Mouse (Mus musculus) B cell, adult 67 days (primary cell): ENCODE data around the gene Pard6a. TPM values are rescaled to one million over a fixed set of nuclear protein-coding genes. Genes with fewer than 3 reads are reported as not detected.

ENCODE experiments used
- total RNA-seq, 2 experiments: library from RNA; stranded (reverse); gene quantifications; 4 replicates each; pipeline ENCODE4 v1.2.4; 2023

The Pard6a gene
- 10 to 100 TPM; 14.9 to 16.3 TPM for total RNA-seq

DNA sequence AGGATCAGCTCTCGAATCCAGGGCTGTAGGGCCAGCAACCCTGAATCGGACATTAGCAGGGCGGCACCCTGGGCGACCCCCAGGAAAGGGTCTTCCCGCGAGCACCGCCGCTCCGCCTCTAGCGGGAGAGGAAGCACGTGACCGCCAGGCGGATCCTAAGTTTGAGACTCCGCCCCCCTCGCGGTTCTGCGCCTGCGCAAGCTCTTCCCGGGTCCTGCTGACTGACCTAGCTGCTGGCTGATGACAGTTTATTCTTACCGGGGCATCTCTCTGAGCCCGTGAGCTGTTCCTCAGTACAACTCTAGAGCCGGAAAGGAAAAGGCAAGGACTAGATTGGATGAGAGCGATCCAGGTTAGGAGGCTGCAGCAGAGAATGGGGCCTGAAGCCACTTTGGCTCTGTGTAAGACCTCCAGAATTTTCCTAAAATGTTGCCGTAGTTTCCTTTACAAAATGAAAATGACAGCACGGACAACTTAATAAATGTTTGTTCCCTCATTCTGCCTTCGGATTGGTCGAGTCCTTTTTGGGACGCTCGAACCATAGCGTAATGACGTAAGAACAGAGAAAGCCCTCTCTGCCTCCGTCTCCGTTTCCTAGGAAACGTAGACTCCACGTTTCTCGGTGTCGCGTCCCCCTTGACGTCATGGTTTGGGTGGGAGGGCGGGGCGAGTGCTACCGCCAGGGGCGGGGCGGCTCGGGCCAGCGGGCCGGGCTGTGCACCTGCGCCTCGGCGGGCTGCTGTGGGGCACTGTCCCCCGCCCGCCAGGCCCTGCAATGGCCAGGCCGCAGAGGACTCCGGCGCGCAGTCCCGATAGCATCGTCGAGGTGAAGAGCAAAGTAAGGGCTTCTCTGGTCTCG lies at the start of gene Pard6a, which contains the start of gene Acd:
Pard6a (plus strand) TSS at position 183 of the 859 bp plus-strand sequence.
Acd (minus strand) TSS at position 137 of the 859 bp plus-strand sequence.

GRCm38 (mm10) chr8:105685796-105686308 lies 15.1 kb upstream of the Pard6a start, which contains the start of gene Carmil2:
Carmil2 (plus strand) TSS chr8:105686274.

GRCm38 (mm10) chr8:105707498-105708403 lies 6.8 kb downstream of the Pard6a start, which contains the start of the genes 4933405L10Rik and Enkd1:
4933405L10Rik (plus strand) TSS chr8:105707655.
Enkd1 (minus strand) TSS chr8:105708210.

Other genes with a start within 250 kb of the Pard6a start
- gene Tppp3, start 229.6 kb upstream of the Pard6a start, total RNA-seq, result 1 to 10 TPM in 1 of 2 experiments, under 1 TPM in 1; 0.56 to 1.3 TPM
- 1 to 10 TPM; 4.0 to 5.3 TPM for gene Zdhhc1, start 204.2 kb upstream of the Pard6a start, total RNA-seq
- gene Hsd11b2, start 182.4 kb upstream of the Pard6a start, total RNA-seq, result not detected
- gene Atp6v0d1, start 135.1 kb upstream of the Pard6a start, total RNA-seq, result 10 to 100 TPM; 82.3 to 98.5 TPM
- 10 to 100 TPM; 24.3 to 32.2 TPM for gene Ripor1, start 95.9 kb upstream of the Pard6a start, total RNA-seq
- 100 to 1,000 TPM; 182 to 207 TPM for gene Ctcf, start 64.6 kb upstream of the Pard6a start, total RNA-seq
- not detected for gene Agrp, start 63.8 kb upstream of the Pard6a start, total RNA-seq
- 100 to 1,000 TPM; 155 to 156 TPM for gene Carmil2, start 14.9 kb upstream of the Pard6a start, total RNA-seq
- 10 to 100 TPM; 93.3 to 95.1 TPM for gene Acd, start within 50 bp of the Pard6a start, total RNA-seq
- gene 4933405L10Rik, start 6.5 kb downstream of the Pard6a start, total RNA-seq, result not detected
- 1 to 10 TPM; 4.2 to 4.3 TPM for gene Enkd1, start 7.1 kb downstream of the Pard6a start, total RNA-seq
- gene Gfod2, start 57.5 kb downstream of the Pard6a start, total RNA-seq, result 1 to 10 TPM; 4.1 to 6.5 TPM
- 10 to 100 TPM; 36.8 to 38.6 TPM for gene Ranbp10, start 126.2 kb downstream of the Pard6a start, total RNA-seq
- gene Tsnaxip1, start 126.6 kb downstream of the Pard6a start, total RNA-seq, result 1 to 10 TPM; 1.4 to 1.6 TPM
- 10 to 100 TPM; 17.6 to 18.1 TPM for gene Cenpt, start 152.1 kb downstream of the Pard6a start, total RNA-seq
- 10 to 100 TPM; 17.1 to 19.7 TPM for gene Thap11, start 154.0 kb downstream of the Pard6a start, total RNA-seq
- 10 to 100 TPM; 17.1 to 31.8 TPM for gene Nutf2, start 159.4 kb downstream of the Pard6a start, total RNA-seq
- gene Edc4, start 179.7 kb downstream of the Pard6a start, total RNA-seq, result 10 to 100 TPM; 75.9 to 79.6 TPM
- 1 to 10 TPM in 1 of 2 experiments, not detected in 1; 1.3 TPM for gene Nrn1l, start 192.4 kb downstream of the Pard6a start, total RNA-seq
- gene Pskh1, start 199.3 kb downstream of the Pard6a start, total RNA-seq, result 10 to 100 TPM; 22.5 to 30.1 TPM
- 1 to 10 TPM; 2.0 to 3.5 TPM for gene Ctrl, start 232.7 kb downstream of the Pard6a start, total RNA-seq
- 100 to 1,000 TPM; 141 to 157 TPM for gene Psmb10, start 237.3 kb downstream of the Pard6a start, total RNA-seq
- gene Lcat, start 242.2 kb downstream of the Pard6a start, total RNA-seq, result under 1 TPM in 1 of 2 experiments, not detected in 1; 0.67 TPM